Mouse (Mus musculus) gonadal fat pad, adult 2 months (tissue): ENCODE data around the gene Bcas3. TPM values are rescaled to one million over a fixed set of nuclear protein-coding genes. Genes with fewer than 3 reads are reported as not detected.
A peak's percentile ranks its signal among the peaks of the same experiment; 100 is the strongest.
"Not testable (repeated sequence)": the region's sequence is repeated elsewhere in the genome, so short reads cannot be mapped to it uniquely, and the experiment has no call there.

Experiments
- DNase-seq: peaks from one replicate; pipeline ENCODE4 v3.0.0-alpha.2; 2012; ENCODE audit warnings: low read depth
- polyA plus RNA-seq: library from polyadenylated mRNA; depleted of rRNA; stranded (reverse); fragments of >200 nt; gene quantifications from 2 replicates; pipeline ENCODE4 v1.2.3, GENCODE M21; 2012

Gene Bcas3
- polyA plus RNA-seq, 1 experiment: 46.8 TPM

DNA sequence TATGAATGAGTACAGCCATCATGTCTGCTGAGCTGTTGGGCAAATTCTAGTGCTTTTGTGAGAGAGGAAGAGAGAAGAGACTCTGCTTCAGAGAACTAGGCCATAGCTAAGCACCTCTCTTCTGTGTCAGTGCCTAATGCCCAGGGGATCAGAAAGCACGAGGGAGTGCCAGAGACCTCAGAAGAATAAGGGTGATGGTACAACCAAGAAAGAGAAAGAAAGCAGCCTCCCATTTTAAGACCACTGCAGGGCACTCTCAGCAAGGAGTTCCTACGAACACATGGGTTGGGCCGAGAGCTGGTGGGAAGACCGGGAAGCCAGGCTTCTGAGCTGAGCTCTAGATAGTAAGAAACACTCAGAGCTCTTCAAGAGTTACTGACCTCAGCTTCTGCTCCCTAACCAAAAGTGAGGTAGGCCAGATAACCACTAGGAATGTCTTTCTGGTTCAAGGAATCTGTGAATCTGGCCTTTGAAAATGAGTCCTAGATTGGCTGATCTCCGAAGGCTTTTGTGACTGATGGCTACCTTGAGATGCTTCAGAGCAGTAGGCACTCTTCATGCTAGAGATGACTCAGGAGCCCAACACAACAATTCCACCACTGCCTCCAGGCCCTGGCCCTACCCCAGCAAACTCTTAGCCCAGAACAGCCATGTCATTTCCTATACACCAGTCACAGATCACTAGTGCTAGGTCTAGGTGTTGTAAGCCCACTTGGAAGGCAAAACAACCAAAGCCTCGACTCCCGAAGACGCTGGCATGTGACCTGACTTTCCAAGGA lies 359.2 kb downstream of the Bcas3 start:
- no peak for DNase-seq

- no peak for DNase-seq
These were observed 360.2 kb downstream of the Bcas3 start for GRCm38 (mm10) chr11:85712860-85713813.

DNA sequence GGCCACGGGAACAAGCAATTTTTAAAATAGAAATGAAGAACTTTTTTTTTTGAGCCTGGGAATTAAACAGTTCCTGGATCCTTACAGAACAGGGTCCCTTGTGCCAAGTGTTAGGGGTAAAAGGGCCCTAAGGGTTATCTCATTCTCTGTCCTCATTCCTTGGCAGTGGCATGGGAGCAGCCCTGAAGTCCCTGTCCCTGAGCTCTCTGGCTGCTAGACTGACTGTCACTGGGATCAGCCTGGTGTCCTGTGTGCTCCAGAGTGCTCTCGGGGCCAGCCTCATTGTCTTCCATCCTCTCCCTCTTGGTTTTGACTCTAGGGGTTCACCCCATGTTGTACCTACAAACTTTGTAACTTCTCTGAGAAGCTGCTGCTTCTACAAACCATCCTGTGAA lies 360.8 kb downstream of the Bcas3 start:
- no peak for DNase-seq

DNA sequence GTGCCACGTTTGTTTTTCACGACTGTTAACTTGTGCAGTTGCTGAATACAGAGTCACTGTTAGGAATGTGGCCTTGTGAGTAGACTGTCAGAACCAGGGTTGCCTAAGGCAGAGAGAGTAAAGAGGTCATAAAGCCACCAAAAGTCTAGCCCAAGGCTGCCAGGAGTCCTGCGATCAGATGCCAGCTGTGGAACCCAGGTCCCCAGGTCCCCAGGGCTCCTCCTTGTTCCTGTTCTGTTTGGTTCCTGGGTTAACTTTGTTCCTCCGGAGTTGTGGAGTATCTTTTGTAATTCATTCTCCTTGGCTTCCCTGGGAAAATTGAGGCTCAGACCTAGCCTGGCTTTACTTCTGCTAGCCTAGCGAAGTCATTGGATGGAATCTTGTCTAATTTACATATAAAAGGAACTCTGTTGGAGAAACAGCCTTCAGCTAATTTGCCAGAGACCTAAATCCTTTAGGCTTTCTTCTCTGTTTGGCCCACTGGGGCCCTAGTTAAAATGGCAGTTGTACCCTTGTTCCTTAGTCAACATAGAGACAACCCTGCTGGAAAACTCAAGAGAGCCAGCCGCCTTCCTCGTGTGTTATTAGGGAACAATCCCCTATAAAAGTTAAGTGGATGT lies 361.5 kb downstream of the Bcas3 start:
- DNase-seq: no peak

DNA sequence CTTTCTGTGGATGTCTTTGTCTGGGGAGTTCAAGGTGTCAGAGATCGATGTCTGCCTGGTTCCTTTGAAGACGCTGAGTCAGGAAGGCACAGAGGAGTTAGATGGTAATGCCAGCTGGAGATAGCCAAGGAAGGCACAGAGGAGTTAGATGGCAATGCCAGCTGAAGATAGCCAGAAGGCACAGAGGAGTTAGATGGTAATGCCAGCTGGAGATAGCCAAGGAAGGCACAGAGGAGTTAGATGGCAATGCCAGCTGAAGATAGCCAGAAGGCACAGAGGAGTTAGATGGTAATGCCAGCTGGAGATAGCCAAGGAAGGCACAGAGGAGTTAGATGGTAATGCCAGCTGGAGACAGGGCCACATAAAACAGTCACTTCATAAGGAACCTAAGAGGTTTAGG lies 363.8 kb downstream of the Bcas3 start:
- not testable (repeated sequence) for DNase-seq

DNA sequence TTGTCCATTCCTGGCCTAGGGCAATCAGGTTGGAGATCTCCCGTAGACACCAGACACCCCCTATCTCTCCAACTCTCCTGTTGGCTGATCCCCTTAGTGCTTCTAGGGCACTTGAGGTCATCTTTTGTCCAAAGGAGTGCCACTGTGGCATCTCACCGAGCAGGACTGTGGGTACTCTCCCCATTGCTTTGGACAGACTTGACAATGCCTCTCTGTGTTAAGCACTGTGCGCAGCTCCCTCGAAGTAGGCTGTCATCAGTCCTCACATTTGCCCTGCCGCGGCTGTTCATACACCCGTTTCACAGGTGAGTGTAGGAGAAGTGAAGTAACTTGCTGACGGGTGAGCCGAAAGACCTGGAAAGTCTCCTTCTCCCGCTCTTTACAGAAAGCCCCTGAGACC lies 366.1 kb downstream of the Bcas3 start:
- DNase-seq: no peak

- no peak for DNase-seq
These were observed 366.8 kb downstream of the Bcas3 start for GRCm38 (mm10) chr11:85719766-85720165.

DNA sequence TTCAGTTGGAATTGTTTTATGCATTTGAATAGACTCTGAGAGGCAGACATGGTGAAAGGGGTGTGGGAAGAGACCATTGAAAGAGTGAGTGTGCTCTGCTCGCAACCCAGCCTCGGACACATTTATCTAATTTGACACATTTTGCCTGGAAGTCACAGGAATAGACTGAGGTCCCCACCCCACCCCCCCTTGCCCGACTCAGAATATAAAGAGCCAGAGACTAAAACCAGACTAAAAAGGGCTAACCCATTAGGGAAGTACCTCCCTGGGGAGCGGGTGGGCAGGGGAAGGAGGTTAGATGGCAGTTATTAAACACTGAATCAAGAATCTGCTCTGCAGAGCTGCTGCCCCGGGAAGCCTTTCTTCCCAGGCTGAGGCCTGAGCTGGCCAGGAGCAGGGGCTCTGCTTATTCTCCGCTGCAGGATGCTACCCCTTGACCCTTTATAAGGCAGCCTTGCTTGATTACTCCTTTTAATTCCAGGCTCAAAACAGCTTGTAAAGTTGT lies 367.4 kb downstream of the Bcas3 start:
- DNase-seq: no peak

- no peak for DNase-seq
These were observed 369.0 kb downstream of the Bcas3 start for GRCm38 (mm10) chr11:85721986-85722385.

GRCm38 (mm10) chr11:85724159-85724558 lies 371.2 kb downstream of the Bcas3 start:
- DNase-seq: no peak

- DNase-seq: peak; percentile 42
These were observed 376.8 kb downstream of the Bcas3 start for GRCm38 (mm10) chr11:85729725-85730124.

GRCm38 (mm10) chr11:85732462-85733012 lies 379.6 kb downstream of the Bcas3 start:
- DNase-seq: no peak

DNA sequence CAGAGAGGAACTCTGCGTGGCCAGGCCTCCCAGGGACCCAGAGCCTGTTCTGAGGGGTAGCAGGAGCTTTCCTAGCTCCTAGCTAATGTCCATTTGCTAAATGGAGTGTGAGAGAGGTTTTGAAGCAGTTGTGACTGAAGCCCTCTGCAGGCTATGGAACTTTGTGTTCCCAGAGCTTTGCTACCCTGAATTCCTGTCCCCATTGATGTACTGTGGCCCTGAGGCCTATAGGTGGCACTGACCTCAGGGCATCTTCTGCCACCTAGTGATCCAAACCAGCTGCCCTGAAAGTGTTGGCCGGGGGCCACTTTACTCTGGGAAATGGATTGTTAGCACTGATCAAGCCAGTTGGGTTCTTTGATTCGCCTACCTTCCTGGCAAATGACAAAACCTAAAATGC lies 380.6 kb downstream of the Bcas3 start:
- no peak for DNase-seq

DNA sequence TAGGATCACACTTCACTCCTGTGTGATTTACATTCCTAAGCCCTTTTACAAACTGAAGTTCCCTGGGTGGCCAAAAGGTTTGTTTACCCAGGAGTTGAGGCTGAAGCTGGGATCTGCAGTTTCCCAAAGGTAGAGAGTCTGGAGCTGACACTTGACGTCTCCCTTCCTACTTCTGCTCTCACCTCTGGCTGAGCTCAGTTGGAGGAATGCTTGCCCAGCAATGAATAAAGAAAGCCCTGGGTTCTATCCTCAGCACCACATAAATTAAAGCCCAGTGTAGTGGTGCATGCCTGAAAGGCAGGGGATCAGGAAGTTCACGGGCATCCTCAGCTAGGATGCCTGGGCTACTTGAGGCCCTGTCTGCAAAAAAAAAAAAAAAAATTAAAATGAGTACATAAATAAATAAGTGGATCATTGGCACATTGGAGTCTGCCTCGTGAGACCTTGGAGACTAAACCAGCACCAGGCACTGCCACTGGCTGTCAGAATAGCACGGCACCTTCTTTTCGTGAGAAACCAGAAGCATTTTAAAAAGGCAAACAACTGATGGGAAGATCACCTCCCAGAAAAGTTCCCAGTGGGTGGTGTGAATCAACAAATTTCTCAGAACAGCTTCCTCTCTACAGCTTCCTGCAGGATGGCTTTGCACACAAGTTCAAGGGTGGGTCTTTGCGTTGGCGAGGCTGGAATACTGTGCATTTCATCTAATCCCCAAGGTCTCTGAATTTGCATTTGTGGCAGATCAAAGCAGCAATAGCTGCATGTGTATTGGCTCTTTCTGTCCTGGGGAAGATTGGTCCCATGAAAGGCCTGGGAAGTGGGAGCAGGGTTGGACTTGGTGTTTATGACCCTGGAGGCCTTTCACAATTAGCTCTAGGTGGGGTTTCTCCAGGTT lies 381.6 kb downstream of the Bcas3 start:
- DNase-seq: no peak

- no peak for DNase-seq
These were observed 384.3 kb downstream of the Bcas3 start for GRCm38 (mm10) chr11:85737227-85737626.

DNA sequence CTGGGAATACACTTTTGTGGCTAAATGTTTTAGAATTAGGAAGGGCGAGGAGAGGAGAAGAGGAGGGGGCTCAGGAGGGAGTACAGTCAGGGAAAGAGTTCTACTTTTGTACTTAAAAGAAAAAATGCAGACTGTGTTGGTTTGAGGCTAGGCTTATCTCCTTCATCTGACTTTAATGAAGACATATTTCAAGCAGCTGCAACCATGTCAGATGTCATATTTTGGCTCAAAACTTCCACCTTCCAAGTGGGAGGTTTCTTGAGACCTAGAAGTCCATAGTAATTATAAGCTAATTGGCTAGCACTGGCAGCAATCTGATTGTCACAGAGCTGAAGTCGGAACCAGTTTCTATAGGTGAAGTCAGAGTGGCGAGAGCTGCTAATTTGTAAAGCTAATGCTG lies 384.9 kb downstream of the Bcas3 start:
- no peak for DNase-seq

GRCm38 (mm10) chr11:85738585-85738984 lies 385.6 kb downstream of the Bcas3 start:
- no peak for DNase-seq

DNA sequence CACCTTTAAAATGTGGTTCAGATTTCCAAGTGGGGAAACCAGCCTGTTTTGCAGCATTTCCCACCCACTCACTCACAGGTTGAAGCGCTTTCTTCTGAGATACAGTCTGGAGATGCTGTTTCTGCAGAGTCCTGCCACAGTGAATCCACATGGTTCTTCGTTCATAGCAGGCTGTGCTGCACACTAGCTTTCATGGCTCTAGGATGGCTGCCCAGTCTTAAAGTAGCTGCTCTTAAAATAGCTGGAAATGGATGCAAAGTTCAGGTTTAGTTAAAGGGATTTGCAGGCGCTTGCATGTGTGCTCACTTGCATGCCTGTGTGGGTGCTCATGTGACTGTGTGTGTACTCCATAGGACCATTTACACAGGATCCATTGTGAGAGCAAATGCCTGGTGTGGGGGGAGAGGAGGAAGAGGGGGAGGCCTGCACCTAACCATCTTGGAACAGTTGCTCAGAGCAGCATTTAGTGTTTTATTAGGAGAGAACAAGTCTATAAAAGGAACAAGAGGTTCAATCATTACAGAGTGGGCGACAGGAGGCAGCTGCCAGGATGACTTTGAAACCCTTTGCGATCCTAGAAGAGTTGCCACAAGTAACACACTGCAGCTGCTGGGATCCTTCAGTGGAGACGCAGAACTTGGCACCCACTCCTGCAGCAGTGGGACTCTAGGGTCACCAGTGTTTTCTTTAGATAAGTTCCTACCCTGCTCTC lies 386.5 kb downstream of the Bcas3 start:
- DNase-seq: no peak

DNA sequence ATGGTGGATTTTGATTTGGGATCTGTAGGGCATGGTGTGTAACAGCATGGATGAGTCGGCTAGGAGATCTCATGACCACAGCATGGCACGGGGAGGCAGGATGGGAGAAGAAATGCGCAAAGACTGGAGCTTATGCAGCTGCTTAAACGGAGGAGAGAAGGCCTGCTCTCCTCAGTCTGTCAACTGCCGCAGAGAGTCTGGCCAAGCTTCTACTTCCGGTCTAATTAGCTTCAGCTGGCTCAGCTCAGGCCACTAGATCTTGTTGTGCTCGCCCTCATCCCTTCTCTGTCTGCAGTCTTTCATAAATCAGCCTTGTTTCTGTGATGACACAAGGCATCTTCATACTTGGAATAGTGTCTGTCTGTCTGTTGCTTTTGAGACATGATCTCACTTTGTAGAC lies 393.4 kb downstream of the Bcas3 start:
- DNase-seq: no peak

- no peak for DNase-seq
These were observed 395.9 kb downstream of the Bcas3 start for GRCm38 (mm10) chr11:85748891-85749290.
